Mouse (Mus musculus): ENCODE measurements around the gene Sez6l2. TPM values are rescaled to one million over a fixed set of nuclear protein-coding genes. Genes with fewer than 3 reads are reported as not detected.

Gene Sez6l2
- 1.5 TPM for polyA plus RNA-seq (2017; shearing (Covaris generic))

GRCm38 (mm10) chr7:126949793-126950646 is at the start of gene Sez6l2:
Gene Sez6l2 (plus strand): TSS chr7:126950563.

GRCm38 (mm10) chr7:126922624-126923060 is 27.7 kb upstream of the Sez6l2 start, which contains the start of gene Tmem219:
Gene Tmem219 (minus strand): TSS chr7:126922917.

GRCm38 (mm10) chr7:126928384-126929037 is 21.9 kb upstream of the Sez6l2 start, which contains the start of gene Kctd13:
Gene Kctd13 (plus strand): TSS chr7:126928879.

GRCm38 (mm10) chr7:126949403-126949792 is 965 bp upstream of the Sez6l2 start, which contains the start of gene Asphd1:
Gene Asphd1 (minus strand): TSS chr7:126949582.

GRCm38 (mm10) chr7:126975893-126975949 is 25.4 kb downstream of the Sez6l2 start, which contains the start of gene Cdipt:
Gene Cdipt (plus strand): TSS chr7:126975914.

GRCm38 (mm10) chr7:126975950-126976866 is 25.8 kb downstream of the Sez6l2 start, which contains the start of gene Cdiptos:
Gene Cdiptos (minus strand): TSS chr7:126976098.

GRCm38 (mm10) chr7:127014320-127014719 is 64.0 kb downstream of the Sez6l2 start, which contains the start of gene Mvp:
Gene Mvp (minus strand): TSS chr7:127014621.

GRCm38 (mm10) chr7:127016481-127016485 is 65.9 kb downstream of the Sez6l2 start, which contains the start of gene Pagr1b:
Gene Pagr1b (minus strand): TSS chr7:127016484.

GRCm38 (mm10) chr7:127016971-127017949 is 66.9 kb downstream of the Sez6l2 start, which contains the start of gene Pagr1a:
Gene Pagr1a (minus strand): TSS chr7:127017352.

Other genes with a start within 250 kb of the Sez6l2 start
- 3,436 TPM for gene Coro1a, start 242.8 kb upstream of the Sez6l2 start, polyA plus RNA-seq (2017; shearing (Covaris generic))
- gene Mapk3, start 191.0 kb upstream of the Sez6l2 start, polyA plus RNA-seq (2017; shearing (Covaris generic)): 29.4 TPM
- 0.93 TPM for gene Gdpd3, start 184.2 kb upstream of the Sez6l2 start, polyA plus RNA-seq (2017; shearing (Covaris generic))
- 283 TPM for gene Ypel3, start 173.6 kb upstream of the Sez6l2 start, polyA plus RNA-seq (2017; shearing (Covaris generic))
- 4.4 TPM for gene Tbx6, start 169.1 kb upstream of the Sez6l2 start, polyA plus RNA-seq (2017; shearing (Covaris generic))
- 420 TPM for gene Ppp4c, start 158.1 kb upstream of the Sez6l2 start, polyA plus RNA-seq (2017; shearing (Covaris generic))
- gene Fam57b, start 152.9 kb upstream of the Sez6l2 start, polyA plus RNA-seq (2017; shearing (Covaris generic)): not detected
- gene 4930451I11Rik, start 118.9 kb upstream of the Sez6l2 start, polyA plus RNA-seq (2017; shearing (Covaris generic)): not detected
- not detected for gene Doc2a, start 103.1 kb upstream of the Sez6l2 start, polyA plus RNA-seq (2017; shearing (Covaris generic))
- gene Hirip3, start 88.6 kb upstream of the Sez6l2 start, polyA plus RNA-seq (2017; shearing (Covaris generic)): 9.9 TPM
- gene Ino80e, start 88.2 kb upstream of the Sez6l2 start, polyA plus RNA-seq (2017; shearing (Covaris generic)): 97.3 TPM
- 61.6 TPM for gene Taok2, start 65.9 kb upstream of the Sez6l2 start, polyA plus RNA-seq (2017; shearing (Covaris generic))
- 47.8 TPM for gene Tmem219, start 27.6 kb upstream of the Sez6l2 start, polyA plus RNA-seq (2017; shearing (Covaris generic))
- gene Kctd13, start 21.7 kb upstream of the Sez6l2 start, polyA plus RNA-seq (2017; shearing (Covaris generic)): 11.5 TPM
- 0.17 TPM for gene Asphd1, start 981 bp upstream of the Sez6l2 start, polyA plus RNA-seq (2017; shearing (Covaris generic))
- gene Cdipt, start 25.4 kb downstream of the Sez6l2 start, polyA plus RNA-seq (2017; shearing (Covaris generic)): 320 TPM
- 2.9 TPM for gene Cdiptos, start 25.5 kb downstream of the Sez6l2 start, polyA plus RNA-seq (2017; shearing (Covaris generic))
- gene Mvp, start 64.1 kb downstream of the Sez6l2 start, polyA plus RNA-seq (2017; shearing (Covaris generic)): 59.1 TPM
- 0.97 TPM for gene Pagr1b, start 65.9 kb downstream of the Sez6l2 start, polyA plus RNA-seq (2017; shearing (Covaris generic))
- gene Pagr1a, start 66.8 kb downstream of the Sez6l2 start, polyA plus RNA-seq (2017; shearing (Covaris generic)): 149 TPM
- gene Gm42742, start 70.5 kb downstream of the Sez6l2 start, polyA plus RNA-seq (2017; shearing (Covaris generic)): 32.7 TPM
- gene Prrt2, start 70.6 kb downstream of the Sez6l2 start, polyA plus RNA-seq (2017; shearing (Covaris generic)): 14.6 TPM
- 24.7 TPM for gene Maz, start 76.5 kb downstream of the Sez6l2 start, polyA plus RNA-seq (2017; shearing (Covaris generic))
- gene Kif22, start 91.9 kb downstream of the Sez6l2 start, polyA plus RNA-seq (2017; shearing (Covaris generic)): 18.7 TPM
- not detected for gene Zg16, start 136.8 kb downstream of the Sez6l2 start, polyA plus RNA-seq (2017; shearing (Covaris generic))
- gene AI467606, start 140.8 kb downstream of the Sez6l2 start, polyA plus RNA-seq (2017; shearing (Covaris generic)): 389 TPM
- 19.1 TPM for gene Qprt, start 171.7 kb downstream of the Sez6l2 start, polyA plus RNA-seq (2017; shearing (Covaris generic))
- 101 TPM for gene Spn, start 187.3 kb downstream of the Sez6l2 start, polyA plus RNA-seq (2017; shearing (Covaris generic))
- 80.9 TPM for gene Cd2bp2, start 245.5 kb downstream of the Sez6l2 start, polyA plus RNA-seq (2017; shearing (Covaris generic))